In the genomic region with DNA sequence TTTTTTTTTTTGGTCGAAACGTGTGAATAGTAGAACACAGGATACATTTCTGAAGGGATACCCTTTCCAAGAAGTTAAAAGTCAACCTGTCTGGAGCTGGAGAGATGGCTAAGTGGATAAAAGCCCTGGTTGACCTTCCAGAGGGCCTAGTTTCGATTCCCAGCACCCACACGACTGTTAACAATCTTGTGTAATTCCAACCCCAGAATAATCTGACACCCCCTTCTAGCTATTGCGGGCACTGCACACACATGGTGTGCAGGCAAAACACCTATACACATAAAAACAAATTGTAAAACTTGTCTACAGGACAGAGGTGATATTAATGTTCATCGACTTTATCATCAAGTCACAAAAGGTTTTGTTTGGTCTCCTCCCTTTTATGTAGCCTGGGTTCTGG, we compare ENCODE assay signal across 8 mouse cellular contexts. TPM values are rescaled to one million over a fixed set of nuclear protein-coding genes. Genes with fewer than 3 reads are reported as not detected.
DNase-seq lines count a peak whose midpoint lies in the region; ATAC-seq and TF ChIP-seq lines count a peak whose summit lies in the region.

No protein-coding gene starts in this region.

- H3K9me3 ChIP-seq in hindbrain, embryonic 14.5 days (ENCODE audit: control insufficient read depth, low read length), result no peaks in the 10 kb centered on the region
- H3K9me3 ChIP-seq in midbrain, embryonic 12.5 days, result no peaks in the 10 kb centered on the region

- peak overlapping the region; percentile 80 for H3K9ac ChIP-seq in hindbrain, embryonic 14.5 days
- H3K9ac ChIP-seq in midbrain, embryonic 12.5 days (replicated peaks), result no peak overlapping the region; the same call in 1 of the 2 replicates

- TF ChIP-seq POLR2A in kidney, adult 2 months (IDR thresholded peaks at IDR 0.05; ENCODE audit: low read depth, low read length), result no peak
- no peak for TF ChIP-seq POLR2A in bone marrow, adult 2 months (IDR thresholded peaks at IDR 0.05; ENCODE audit: borderline replicate concordance, control insufficient read depth, low read depth, low read length)

- peak overlapping the region; percentile 45 for H3K4me3 ChIP-seq in kidney, adult 2 months (ENCODE audit: insufficient read depth, low read depth, low read length)
- H3K4me3 ChIP-seq in bone marrow, adult 2 months (replicated peaks; ENCODE audit: control insufficient read depth, low read depth, low read length), result peak overlapping the region; percentile 62
- H3K4me3 ChIP-seq in hindbrain, embryonic 14.5 days (replicated peaks; ENCODE audit: low read length), result peak overlapping the region; percentile 74
- peak overlapping the region; percentile 57 for H3K4me3 ChIP-seq in midbrain, embryonic 12.5 days

- WGBS in kidney, adult 2 months, result 56% methylated on average over 6 of the region's 6 CpGs
- 34% methylated on average over 6 of the region's 6 CpGs for WGBS in bone marrow, adult 2 months
- 63% methylated on average over 6 of the region's 6 CpGs for WGBS in hindbrain, embryonic 14.5 days
- 65% methylated on average over 6 of the region's 6 CpGs for WGBS in midbrain, embryonic 12.5 days

- H3K27ac ChIP-seq in kidney, adult 2 months (ENCODE audit: insufficient read depth, low read depth, low read length), result no peak overlapping the region
- H3K27ac ChIP-seq in bone marrow, adult 2 months (ENCODE audit: control insufficient read depth, insufficient read depth, low read depth, low read length, poor library complexity), result no peak overlapping the region
- H3K27ac ChIP-seq in hindbrain, embryonic 14.5 days, result no peak overlapping the region
- H3K27ac ChIP-seq in midbrain, embryonic 12.5 days (replicated peaks), result no peak overlapping the region

- no peak for DNase-seq in kidney, adult 2 months
- no peak for DNase-seq in kidney, postnatal 14 days
- DNase-seq in hindbrain, embryonic 14.5 days (ENCODE audit: low spot score), result no peak
- DNase-seq in adrenal gland, adult 2 months, result no peak
- DNase-seq in layer of hippocampus, postnatal 36 days, result no peak
- no peak for DNase-seq in natural killer cell, adult 2 months (ENCODE audit: low spot score in 2 of 2)

- TF ChIP-seq CTCF in kidney, adult 2 months (conservative IDR thresholded peaks at IDR 0.05; ENCODE audit: insufficient read depth, insufficient read length, low read depth, low read length), result no peak
- no peak for TF ChIP-seq CTCF in bone marrow, adult 2 months (IDR thresholded peaks at IDR 0.05; ENCODE audit: control insufficient read depth, insufficient read depth, low read length)

- peak overlapping the region; percentile 71 for H3K4me2 ChIP-seq in hindbrain, embryonic 14.5 days (replicated peaks)
- peak overlapping the region; percentile 72 for H3K4me2 ChIP-seq in midbrain, embryonic 12.5 days (replicated peaks)

- no peaks in the 10 kb centered on the region for H3K27me3 ChIP-seq in kidney, adult 2 months (replicated peaks; ENCODE audit: control insufficient read depth, insufficient read depth, low read length)
- H3K27me3 ChIP-seq in hindbrain, embryonic 14.5 days (ENCODE audit: control insufficient read depth, insufficient read depth, low read length), result no peaks in the 10 kb centered on the region
- no peaks in the 10 kb centered on the region for H3K27me3 ChIP-seq in midbrain, embryonic 12.5 days

- ATAC-seq in hindbrain, embryonic 14.5 days (ENCODE audit: low FRiP score), result no peak
- ATAC-seq in midbrain, embryonic 12.5 days (ENCODE audit: low FRiP score, low read depth), result no peak

- no peaks in the 10 kb centered on the region for H3K36me3 ChIP-seq in kidney, adult 2 months (ENCODE audit: control insufficient read depth, insufficient read depth, low read length)
- peaks cover 27% of the 10 kb centered on the region for H3K36me3 ChIP-seq in hindbrain, embryonic 14.5 days (replicated peaks; ENCODE audit: control insufficient read depth, insufficient read depth)
- H3K36me3 ChIP-seq in midbrain, embryonic 12.5 days, result peaks cover 35% of the 10 kb centered on the region

- H3K4me1 ChIP-seq in kidney, adult 2 months (ENCODE audit: control insufficient read depth, insufficient read depth, low read length), result peaks cover 4% of the 10 kb centered on the region; the same call in 1 of the 2 replicates
- no peaks in the 10 kb centered on the region; the same call in 1 of the 2 replicates for H3K4me1 ChIP-seq in bone marrow, adult 2 months (ENCODE audit: control insufficient read depth, insufficient read depth, low read length)
- peaks cover 5% of the 10 kb centered on the region for H3K4me1 ChIP-seq in hindbrain, embryonic 14.5 days (replicated peaks; ENCODE audit: control insufficient read depth, insufficient read depth, low read length)
- H3K4me1 ChIP-seq in midbrain, embryonic 12.5 days, result peaks cover 11% of the 10 kb centered on the region

RNA-seq across cellular contexts. Expression of a gene that starts 0.7 kb away (rescaled TPM):
- polyA plus RNA-seq in kidney, adult 2 months (2012; rRNA removed), result not detected in 2 replicates
- not detected in 2 replicates for polyA plus RNA-seq in bone marrow, adult 2 months (2011; ENCODE audit: insufficient read depth, insufficient read length, low replicate concordance, missing spikeins)
- not detected in 2 replicates for polyA plus RNA-seq in hindbrain, embryonic 14.5 days (2014; fragmentation: Nextera tagmentation; extraction: Ambion mirVana)
- not detected in 2 replicates for polyA plus RNA-seq in midbrain, embryonic 12.5 days (2016; fragmentation: Nextera tagmentation; extraction: Ambion mirVana)
- under 1 TPM in 1 of 2 experiments, not detected in 1; 0.93 TPM for total RNA-seq in adrenal gland, adult 2 months (2021)
- 4.4 TPM in 1 of 2 replicates, not detected in the other for polyA plus RNA-seq in adrenal gland, adult 2 months (2012; rRNA removed)
- not detected for total RNA-seq in layer of hippocampus, postnatal 36 days (2021)

RNA-seq across cellular contexts. Expression of a gene that starts 0.8 kb away (rescaled TPM):
- polyA plus RNA-seq in kidney, adult 2 months (2012; rRNA removed), result 126 and 170 TPM in 2 replicates
- 219 and 283 TPM in 2 replicates for polyA plus RNA-seq in bone marrow, adult 2 months (2011; ENCODE audit: insufficient read depth, insufficient read length, low replicate concordance, missing spikeins)
- 74.3 and 97.1 TPM in 2 replicates for polyA plus RNA-seq in hindbrain, embryonic 14.5 days (2014; fragmentation: Nextera tagmentation; extraction: Ambion mirVana)
- polyA plus RNA-seq in midbrain, embryonic 12.5 days (2016; fragmentation: Nextera tagmentation; extraction: Ambion mirVana), result 118 and 130 TPM in 2 replicates
- total RNA-seq in adrenal gland, adult 2 months (2021), result 100 to 1,000 TPM; 223 to 312 TPM
- 34.7 and 43.0 TPM in 2 replicates for polyA plus RNA-seq in adrenal gland, adult 2 months (2012; rRNA removed)
- 100 to 1,000 TPM; 120 to 146 TPM for total RNA-seq in layer of hippocampus, postnatal 36 days (2021)

RNA-seq across cellular contexts. Expression of a gene that starts 5.6 kb away (rescaled TPM):
- polyA plus RNA-seq in kidney, adult 2 months (2012; rRNA removed), result 0.39 and 0.50 TPM in 2 replicates
- not detected in 2 replicates for polyA plus RNA-seq in bone marrow, adult 2 months (2011; ENCODE audit: insufficient read depth, insufficient read length, low replicate concordance, missing spikeins)
- 1.2 and 1.5 TPM in 2 replicates for polyA plus RNA-seq in hindbrain, embryonic 14.5 days (2014; fragmentation: Nextera tagmentation; extraction: Ambion mirVana)
- polyA plus RNA-seq in midbrain, embryonic 12.5 days (2016; fragmentation: Nextera tagmentation; extraction: Ambion mirVana), result 0.51 and 0.59 TPM in 2 replicates
- under 1 TPM; 0.37 to 0.97 TPM for total RNA-seq in adrenal gland, adult 2 months (2021)
- 0.04 TPM in 1 of 2 replicates, not detected in the other for polyA plus RNA-seq in adrenal gland, adult 2 months (2012; rRNA removed)
- total RNA-seq in layer of hippocampus, postnatal 36 days (2021), result 1 to 10 TPM in 1 of 2 experiments, under 1 TPM in 1; 0.95 to 1.4 TPM

RNA-seq across cellular contexts. Expression of a gene that starts 14.4 kb away (rescaled TPM):
- 1.5 TPM in 2 replicates for polyA plus RNA-seq in kidney, adult 2 months (2012; rRNA removed)
- polyA plus RNA-seq in bone marrow, adult 2 months (2011; ENCODE audit: insufficient read depth, insufficient read length, low replicate concordance, missing spikeins), result 12.5 and 20.9 TPM in 2 replicates
- 0.24 and 0.26 TPM in 2 replicates for polyA plus RNA-seq in hindbrain, embryonic 14.5 days (2014; fragmentation: Nextera tagmentation; extraction: Ambion mirVana)
- polyA plus RNA-seq in midbrain, embryonic 12.5 days (2016; fragmentation: Nextera tagmentation; extraction: Ambion mirVana), result 0.51 and 0.57 TPM in 2 replicates
- 1 to 10 TPM; 1.4 to 3.6 TPM for total RNA-seq in adrenal gland, adult 2 months (2021)
- 2.3 and 2.9 TPM in 2 replicates for polyA plus RNA-seq in adrenal gland, adult 2 months (2012; rRNA removed)
- total RNA-seq in layer of hippocampus, postnatal 36 days (2021), result under 1 TPM; 0.50 to 0.63 TPM

RNA-seq across cellular contexts. Expression of a gene that starts 53.0 kb away (rescaled TPM):
- polyA plus RNA-seq in kidney, adult 2 months (2012; rRNA removed), result 9.0 and 9.1 TPM in 2 replicates
- 0.63 TPM in 1 of 2 replicates, not detected in the other for polyA plus RNA-seq in bone marrow, adult 2 months (2011; ENCODE audit: insufficient read depth, insufficient read length, low replicate concordance, missing spikeins)
- not detected in 2 replicates for polyA plus RNA-seq in hindbrain, embryonic 14.5 days (2014; fragmentation: Nextera tagmentation; extraction: Ambion mirVana)
- polyA plus RNA-seq in midbrain, embryonic 12.5 days (2016; fragmentation: Nextera tagmentation; extraction: Ambion mirVana), result not detected in 2 replicates
- total RNA-seq in adrenal gland, adult 2 months (2021), result under 1 TPM in 1 of 2 experiments, not detected in 1; 0.20 TPM
- not detected in 2 replicates for polyA plus RNA-seq in adrenal gland, adult 2 months (2012; rRNA removed)
- total RNA-seq in layer of hippocampus, postnatal 36 days (2021), result not detected
